Mouse (Mus musculus): ENCODE measurements around the gene Kcna2. TPM values are rescaled to one million over a fixed set of nuclear protein-coding genes. Genes with fewer than 3 reads are reported as not detected.

Kcna2 gene
- not detected in 2 replicates for polyA plus RNA-seq (2014; fragmentation: Nextera tagmentation; extraction: Ambion mirVana)

DNA sequence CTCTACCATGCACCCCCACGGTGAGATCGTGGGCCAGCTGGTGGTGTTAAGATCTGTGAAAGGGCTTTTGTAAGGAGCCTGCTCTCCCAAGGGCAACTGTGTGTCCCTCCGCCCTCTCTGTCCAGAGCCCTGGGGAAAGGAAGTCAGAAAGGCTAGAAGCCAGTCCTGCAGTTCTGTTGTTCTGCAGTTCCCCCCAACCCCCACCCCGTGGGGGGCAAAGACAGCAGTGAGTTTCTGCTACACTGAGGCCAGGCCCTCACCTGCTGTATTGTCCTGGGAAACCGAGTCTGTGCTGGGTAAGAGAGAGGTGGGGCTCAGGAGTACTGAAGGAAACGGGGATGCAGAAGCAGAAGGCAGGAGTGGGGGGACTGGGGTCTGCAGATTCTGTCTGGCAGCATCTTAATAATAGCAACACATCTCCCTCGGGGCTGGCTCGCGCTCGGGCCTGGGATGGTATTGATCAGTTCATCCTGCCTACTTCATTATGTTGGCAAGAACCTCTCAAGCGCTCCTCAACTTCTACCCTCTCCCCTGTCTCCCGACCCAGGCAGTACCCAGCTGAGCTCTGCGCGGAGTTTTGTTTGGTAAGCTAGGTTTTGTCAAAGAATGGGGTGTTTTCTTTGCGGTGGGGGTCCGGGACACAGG lies at the start of gene Kcna2:
Gene Kcna2, plus strand, starts transcription at position 336 of the 645 bp plus-strand sequence.
- H3K4me2 ChIP-seq (ENCODE audit: low read depth, severe bottlenecking): peak within 1 kb of the TSS; percentile 96
- no peaks in the 10 kb centered on the region for H3K36me3 ChIP-seq (ENCODE audit: control insufficient read depth, insufficient read depth, low read length)
- H3K9ac ChIP-seq (ENCODE audit: low read length): no peak within 1 kb of the TSS
- peaks cover 41% of the 10 kb centered on the region for H3K27me3 ChIP-seq (ENCODE audit: control insufficient read depth, insufficient read depth, low read length)
- H3K27ac ChIP-seq (replicated peaks; ENCODE audit: low read depth, low read length): no peak within 1 kb of the TSS
- peak within 1 kb of the TSS; percentile 46 for H3K4me3 ChIP-seq (ENCODE audit: low read depth, low read length)
- H3K4me1 ChIP-seq (ENCODE audit: control insufficient read depth, insufficient read depth, low read length): peaks cover 2% of the 10 kb centered on the region; the same call in 1 of the 2 replicates
- peak; percentile 38 for DNase-seq (ENCODE audit: low spot score)
- WGBS: 2% methylated on average over 16 of the region's 16 CpGs
- H3K9me3 ChIP-seq (ENCODE audit: control insufficient read depth, low read length): no peaks in the 10 kb centered on the region
- ATAC-seq (ENCODE audit: insufficient number of reproducible peaks, low FRiP score, low TSS enrichment, low read depth): no peak

DNA sequence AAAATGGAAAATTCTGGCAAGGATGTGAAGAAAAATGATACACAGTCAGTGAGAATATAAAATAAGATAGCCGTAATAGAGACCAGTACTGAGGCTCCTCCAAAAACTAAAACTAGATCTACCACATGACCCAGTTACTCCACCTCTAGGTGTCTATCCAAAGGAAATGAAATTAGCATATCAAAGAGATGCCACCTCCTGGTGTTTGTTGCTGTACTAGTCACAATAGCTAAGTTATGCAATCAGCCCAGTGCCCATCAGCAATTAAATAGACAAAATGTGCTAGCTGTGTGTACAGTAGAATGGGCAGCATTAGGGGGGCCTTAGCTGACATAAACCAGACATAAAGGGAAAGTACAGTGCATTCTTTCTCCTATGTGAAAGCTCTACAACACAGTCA lies 39.5 kb upstream of the Kcna2 start:
- Histone ChIP-seq H3K4me3 (ENCODE audit: low read depth, low read length) (no peak overlapping the region), H3K36me3 (ENCODE audit: control insufficient read depth, insufficient read depth, low read length) (no peaks in the 10 kb centered on the region), H3K9me3 (ENCODE audit: control insufficient read depth, low read length) (no peaks in the 10 kb centered on the region), H3K27me3 (ENCODE audit: control insufficient read depth, insufficient read depth, low read length) (no peaks in the 10 kb centered on the region), H3K27ac (replicated peaks; ENCODE audit: low read depth, low read length) (no peak overlapping the region), H3K4me1 (ENCODE audit: control insufficient read depth, insufficient read depth, low read length) (no peaks in the 10 kb centered on the region), H3K9ac (ENCODE audit: low read length) (no peak overlapping the region), H3K4me2 (ENCODE audit: low read depth, severe bottlenecking) (no peak overlapping the region)
- 95% methylated on average over 1 of the region's 1 CpGs for WGBS
- DNase-seq (ENCODE audit: low spot score) (no peak), ATAC-seq (ENCODE audit: insufficient number of reproducible peaks, low FRiP score, low TSS enrichment, low read depth) (no peak)

DNA sequence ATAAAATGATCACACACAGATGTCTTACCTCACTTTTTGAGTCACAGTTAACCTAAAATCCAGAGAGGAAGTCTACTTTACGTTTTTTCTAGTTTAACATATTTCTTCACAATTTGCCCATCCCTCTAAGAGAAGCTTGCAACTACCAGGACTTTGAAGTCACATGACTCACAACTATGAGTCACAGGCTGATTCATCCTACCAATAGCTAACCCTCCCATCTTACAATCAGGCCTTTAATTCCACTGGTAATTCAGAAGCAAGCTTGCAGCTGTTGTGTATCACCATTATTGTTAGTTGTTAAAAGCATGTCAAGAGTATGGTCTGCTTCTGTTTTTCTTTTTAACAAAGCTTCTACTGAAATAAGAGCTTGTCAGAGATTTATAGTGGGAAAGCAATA lies 38.2 kb upstream of the Kcna2 start:
- no peak overlapping the region for H3K4me2 ChIP-seq (ENCODE audit: low read depth, severe bottlenecking)
- 77% methylated on average over 1 of the region's 1 CpGs for whole genome bisulfite sequencing
- H3K4me1 ChIP-seq (ENCODE audit: control insufficient read depth, insufficient read depth, low read length): no peaks in the 10 kb centered on the region
- DNase-seq (ENCODE audit: low spot score) (no peak), ATAC-seq (ENCODE audit: insufficient number of reproducible peaks, low FRiP score, low TSS enrichment, low read depth) (no peak)
- H3K4me3 ChIP-seq (ENCODE audit: low read depth, low read length): no peak overlapping the region
- no peak overlapping the region for H3K9ac ChIP-seq (ENCODE audit: low read length)
- H3K27me3 ChIP-seq (ENCODE audit: control insufficient read depth, insufficient read depth, low read length): no peaks in the 10 kb centered on the region
- H3K36me3 ChIP-seq (ENCODE audit: control insufficient read depth, insufficient read depth, low read length): no peaks in the 10 kb centered on the region
- H3K9me3 ChIP-seq (ENCODE audit: control insufficient read depth, low read length): no peaks in the 10 kb centered on the region
- no peak overlapping the region for H3K27ac ChIP-seq (replicated peaks; ENCODE audit: low read depth, low read length)

GRCm38 (mm10) chr3:107065510-107066095 lies 35.3 kb upstream of the Kcna2 start:
- Histone ChIP-seq H3K9ac (ENCODE audit: low read length) (no peak overlapping the region), H3K9me3 (ENCODE audit: control insufficient read depth, low read length) (no peaks in the 10 kb centered on the region), H3K27me3 (ENCODE audit: control insufficient read depth, insufficient read depth, low read length) (no peaks in the 10 kb centered on the region), H3K36me3 (ENCODE audit: control insufficient read depth, insufficient read depth, low read length) (no peaks in the 10 kb centered on the region), H3K4me3 (ENCODE audit: low read depth, low read length) (no peak overlapping the region), H3K27ac (replicated peaks; ENCODE audit: low read depth, low read length) (no peak overlapping the region), H3K4me1 (ENCODE audit: control insufficient read depth, insufficient read depth, low read length) (no peaks in the 10 kb centered on the region), H3K4me2 (ENCODE audit: low read depth, severe bottlenecking) (no peak overlapping the region)
- 82% methylated on average over 6 of the region's 6 CpGs for WGBS
- no peak for DNase-seq (ENCODE audit: low spot score)
- ATAC-seq (ENCODE audit: insufficient number of reproducible peaks, low FRiP score, low TSS enrichment, low read depth): no peak

- Histone ChIP-seq H3K4me3 (ENCODE audit: low read depth, low read length) (no peak overlapping the region), H3K36me3 (ENCODE audit: control insufficient read depth, insufficient read depth, low read length) (no peaks in the 10 kb centered on the region), H3K4me1 (ENCODE audit: control insufficient read depth, insufficient read depth, low read length) (no peaks in the 10 kb centered on the region), H3K9me3 (ENCODE audit: control insufficient read depth, low read length) (no peaks in the 10 kb centered on the region), H3K27ac (replicated peaks; ENCODE audit: low read depth, low read length) (no peak overlapping the region), H3K9ac (ENCODE audit: low read length) (no peak overlapping the region), H3K27me3 (ENCODE audit: control insufficient read depth, insufficient read depth, low read length) (no peaks in the 10 kb centered on the region), H3K4me2 (ENCODE audit: low read depth, severe bottlenecking) (no peak overlapping the region)
- no peak for DNase-seq (ENCODE audit: low spot score)
- 90% methylated on average over 7 of the region's 7 CpGs for WGBS
- no peak for ATAC-seq (ENCODE audit: insufficient number of reproducible peaks, low FRiP score, low TSS enrichment, low read depth)
Observed at GRCm38 (mm10) chr3:107066165-107066850, 34.6 kb upstream of the Kcna2 start.

GRCm38 (mm10) chr3:107067245-107067644 lies 33.7 kb upstream of the Kcna2 start:
- no peaks in the 10 kb centered on the region for H3K27me3 ChIP-seq (ENCODE audit: control insufficient read depth, insufficient read depth, low read length)
- no peak for ATAC-seq (ENCODE audit: insufficient number of reproducible peaks, low FRiP score, low TSS enrichment, low read depth)
- H3K27ac ChIP-seq (replicated peaks; ENCODE audit: low read depth, low read length): no peak overlapping the region
- H3K4me1 ChIP-seq (ENCODE audit: control insufficient read depth, insufficient read depth, low read length): no peaks in the 10 kb centered on the region
- WGBS: 74% methylated on average over 6 of the region's 6 CpGs
- no peak for DNase-seq (ENCODE audit: low spot score)
- no peaks in the 10 kb centered on the region for H3K36me3 ChIP-seq (ENCODE audit: control insufficient read depth, insufficient read depth, low read length)
- H3K9me3 ChIP-seq (ENCODE audit: control insufficient read depth, low read length): no peaks in the 10 kb centered on the region
- no peak overlapping the region for H3K4me2 ChIP-seq (ENCODE audit: low read depth, severe bottlenecking)
- H3K4me3 ChIP-seq (ENCODE audit: low read depth, low read length): no peak overlapping the region
- no peak overlapping the region for H3K9ac ChIP-seq (ENCODE audit: low read length)

- no peak overlapping the region for H3K4me3 ChIP-seq (ENCODE audit: low read depth, low read length)
- no peak overlapping the region for H3K27ac ChIP-seq (replicated peaks; ENCODE audit: low read depth, low read length)
- H3K9ac ChIP-seq (ENCODE audit: low read length): no peak overlapping the region
- DNase-seq (ENCODE audit: low spot score): no peak
- H3K4me1 ChIP-seq (ENCODE audit: control insufficient read depth, insufficient read depth, low read length): no peaks in the 10 kb centered on the region
- H3K36me3 ChIP-seq (ENCODE audit: control insufficient read depth, insufficient read depth, low read length): no peaks in the 10 kb centered on the region
- WGBS: 68% methylated on average over 2 of the region's 2 CpGs
- no peaks in the 10 kb centered on the region for H3K9me3 ChIP-seq (ENCODE audit: control insufficient read depth, low read length)
- H3K4me2 ChIP-seq (ENCODE audit: low read depth, severe bottlenecking): no peak overlapping the region
- H3K27me3 ChIP-seq (ENCODE audit: control insufficient read depth, insufficient read depth, low read length): no peaks in the 10 kb centered on the region
- no peak for ATAC-seq (ENCODE audit: insufficient number of reproducible peaks, low FRiP score, low TSS enrichment, low read depth)
Observed at GRCm38 (mm10) chr3:107073863-107074262, 27.1 kb upstream of the Kcna2 start.

- no peaks in the 10 kb centered on the region for H3K9me3 ChIP-seq (ENCODE audit: control insufficient read depth, low read length)
- H3K27me3 ChIP-seq (ENCODE audit: control insufficient read depth, insufficient read depth, low read length): no peaks in the 10 kb centered on the region
- no peak overlapping the region for H3K4me3 ChIP-seq (ENCODE audit: low read depth, low read length)
- no peaks in the 10 kb centered on the region for H3K36me3 ChIP-seq (ENCODE audit: control insufficient read depth, insufficient read depth, low read length)
- H3K9ac ChIP-seq (ENCODE audit: low read length): no peak overlapping the region
- no peaks in the 10 kb centered on the region for H3K4me1 ChIP-seq (ENCODE audit: control insufficient read depth, insufficient read depth, low read length)
- no peak overlapping the region for H3K4me2 ChIP-seq (ENCODE audit: low read depth, severe bottlenecking)
- WGBS: 91% methylated on average over 1 of the region's 1 CpGs
- ATAC-seq (ENCODE audit: insufficient number of reproducible peaks, low FRiP score, low TSS enrichment, low read depth) (no peak), DNase-seq (ENCODE audit: low spot score) (no peak)
- H3K27ac ChIP-seq (replicated peaks; ENCODE audit: low read depth, low read length): no peak overlapping the region
Observed at GRCm38 (mm10) chr3:107075705-107076104, 25.2 kb upstream of the Kcna2 start.

All from limb, embryonic 11.5 days (tissue).